Mouse (Mus musculus): ENCODE results near the gene Nrarp.

The Nrarp gene

DNA sequence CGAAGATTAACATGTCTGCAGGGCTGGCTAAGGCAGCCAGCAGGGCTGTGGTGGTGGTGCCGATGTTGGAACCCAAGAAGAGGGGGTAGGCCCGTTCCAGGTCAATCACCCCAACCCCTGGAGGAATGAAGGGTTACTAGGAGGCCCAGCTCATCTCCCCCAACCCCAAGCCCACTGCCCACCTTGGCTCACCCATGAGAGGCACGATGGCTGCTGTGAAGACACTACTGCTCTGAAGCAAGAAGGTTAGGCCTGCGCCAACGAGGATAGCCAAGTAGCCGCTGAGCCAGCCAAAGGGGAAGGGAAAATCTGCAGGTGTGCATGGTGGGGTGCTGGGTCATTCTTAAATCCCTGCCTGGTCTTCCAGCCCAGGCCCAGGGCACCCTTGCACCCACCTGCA lies 50.0 kb downstream of the Nrarp start:
- DNase-seq = no peak

DNA sequence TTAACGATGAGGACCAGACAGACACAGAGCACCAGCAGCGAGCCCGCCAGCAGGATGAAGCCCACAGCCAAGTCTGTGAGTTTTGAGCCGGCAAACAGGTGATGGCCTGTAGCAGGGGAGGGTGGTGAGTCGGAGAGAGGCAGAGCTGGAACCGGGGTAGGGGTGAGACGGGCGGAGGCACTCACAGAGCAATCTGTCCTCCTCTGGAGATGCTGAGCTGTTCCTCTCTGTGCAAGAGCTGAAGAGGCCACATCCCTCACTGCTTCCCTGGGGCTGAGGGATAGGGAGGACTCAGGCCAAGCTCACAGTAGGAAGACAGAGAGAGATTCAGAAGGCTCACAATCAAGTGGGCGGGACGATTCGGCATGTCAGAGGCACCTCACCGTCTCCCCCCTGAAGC lies 50.5 kb downstream of the Nrarp start:
- no peak for DNase-seq

All from lung, postnatal 14 days (tissue).